Mouse (Mus musculus): Measurements from ENCODE around the gene Epb42. TPM values are rescaled to one million over a fixed set of nuclear protein-coding genes. Genes with fewer than 3 reads are reported as not detected.

Gene Epb42
- polyA plus RNA-seq, 1 experiment, result 0.73 TPM

DNA sequence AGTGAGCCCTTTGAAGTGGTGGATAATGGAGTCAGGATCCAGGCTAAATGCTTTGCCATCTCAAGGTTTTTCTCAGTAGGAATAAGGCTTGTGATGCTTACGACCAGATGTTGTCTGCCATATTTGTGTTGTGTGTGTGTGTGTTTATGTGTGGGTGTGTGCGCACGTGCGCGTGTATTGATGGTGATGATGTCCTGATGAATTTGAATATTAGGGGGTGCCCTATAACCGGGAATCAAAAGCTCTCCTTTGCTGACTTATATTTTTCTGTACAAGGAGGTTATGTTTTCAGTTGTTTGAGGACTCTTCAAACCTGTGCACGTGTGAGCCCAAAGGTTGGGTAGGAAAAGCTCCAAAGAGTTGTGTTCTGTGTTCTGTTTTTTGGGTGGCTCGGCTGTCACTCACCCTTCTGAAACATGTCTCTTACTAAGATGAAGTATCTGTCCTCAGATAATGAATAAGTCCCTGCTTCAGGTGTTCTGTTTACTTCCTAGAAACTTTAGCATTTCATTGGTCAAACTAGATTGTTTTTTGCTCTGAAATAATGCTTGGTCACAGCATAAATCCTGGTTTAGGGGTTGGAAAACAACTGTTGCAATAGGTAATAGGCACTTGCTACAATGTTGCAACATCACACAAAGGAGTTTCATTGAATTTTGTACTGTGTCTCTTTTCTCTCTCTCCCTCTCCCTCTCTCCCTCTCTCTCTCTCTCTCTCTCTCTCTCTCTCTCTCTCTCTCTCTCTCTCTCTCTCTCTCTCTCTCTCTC, 58.8 kb downstream of the Epb42 start:
- no peak for TF ChIP-seq GATA1 (IDR thresholded peaks at IDR 0.05; ENCODE audit: low read length)

DNA sequence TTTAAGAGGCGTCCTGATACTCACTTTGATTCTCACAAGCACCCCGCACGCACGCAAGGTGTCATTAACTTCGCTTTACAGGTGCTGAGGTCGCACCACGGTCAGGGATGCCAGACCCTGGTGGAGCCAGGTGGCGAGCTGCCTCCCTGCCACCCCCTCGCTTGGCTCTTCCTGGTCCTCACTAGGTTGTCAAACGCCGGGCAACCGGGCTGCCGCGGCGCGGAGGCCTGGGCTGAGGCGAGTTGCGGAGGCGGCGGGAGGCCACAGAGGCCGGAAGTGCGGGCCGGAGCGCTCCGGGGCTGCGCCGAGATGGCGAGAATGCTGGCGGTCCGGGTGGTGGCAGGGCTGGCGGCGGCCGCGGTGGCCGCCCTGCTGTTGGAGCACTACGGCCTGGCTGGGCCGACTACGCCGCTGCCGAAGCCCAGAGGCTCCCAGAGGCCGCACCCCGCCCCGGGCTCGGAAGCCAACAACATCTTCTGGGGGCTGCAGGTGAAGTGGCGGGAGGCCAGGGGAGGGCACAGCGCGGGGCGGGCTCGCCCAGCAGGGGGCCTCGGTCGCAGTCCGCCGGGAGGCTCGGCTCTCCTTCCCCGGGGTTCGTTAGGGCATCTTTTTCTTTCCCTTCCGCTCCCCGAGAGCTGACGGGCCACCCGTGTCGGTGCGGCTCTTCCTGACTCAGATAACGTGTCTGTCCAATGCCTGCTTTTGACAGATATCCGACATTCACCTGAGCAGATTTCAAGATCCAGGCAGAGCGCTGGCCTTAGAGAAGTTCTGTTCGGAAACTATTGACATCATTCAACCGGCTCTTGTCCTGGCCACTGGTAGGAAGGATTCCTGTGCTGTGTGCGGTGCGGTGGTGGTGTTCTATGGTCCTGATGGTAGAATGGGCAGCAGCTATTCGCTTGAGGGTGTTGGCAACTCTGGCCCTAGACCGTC, 59.6 kb downstream of the Epb42 start, which contains the start of gene Tmem62:
TSS of gene Tmem62 (plus strand) at position 28 of the 936 bp plus-strand sequence.
- no peak for TF ChIP-seq GATA1 (IDR thresholded peaks at IDR 0.05; ENCODE audit: low read length)

DNA sequence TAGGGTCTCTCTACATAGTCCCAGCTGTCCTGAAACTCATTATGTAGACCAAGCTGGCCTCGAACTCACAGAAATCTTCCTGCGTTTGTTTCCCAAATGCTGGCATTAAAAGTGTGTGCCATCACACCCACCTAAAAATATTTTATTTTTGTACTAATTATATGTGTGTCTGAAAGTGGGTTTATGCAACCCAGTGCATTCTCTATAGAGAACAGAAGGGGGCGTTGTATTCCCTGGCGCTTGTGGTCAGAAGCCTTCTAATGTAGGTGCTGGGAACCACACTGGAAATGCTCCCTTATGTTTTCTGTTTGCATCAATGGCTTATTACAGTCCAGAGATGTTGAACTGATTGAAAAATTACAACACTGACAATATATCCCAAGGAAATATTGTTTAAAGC, 60.6 kb downstream of the Epb42 start:
- no peak for TF ChIP-seq GATA1 (IDR thresholded peaks at IDR 0.05; ENCODE audit: low read length)

DNA sequence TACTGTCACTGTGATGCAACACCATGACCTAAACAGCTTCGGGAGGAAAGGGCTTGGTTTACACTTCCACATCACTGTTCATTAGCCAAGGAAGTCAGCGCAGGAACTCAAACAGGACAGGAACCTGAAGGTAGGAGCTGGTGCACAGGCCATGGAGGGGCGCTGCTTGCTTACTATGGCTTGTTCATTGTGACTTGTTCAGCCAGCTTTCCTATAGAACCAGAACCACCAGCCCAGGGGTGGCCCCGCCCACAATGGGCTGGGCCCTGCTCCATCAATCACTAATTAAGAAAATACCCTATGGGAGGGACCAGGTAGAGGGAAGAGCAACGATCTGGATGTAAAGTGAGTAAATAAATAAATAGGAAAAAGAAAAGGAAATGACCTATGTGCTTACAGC, 63.9 kb downstream of the Epb42 start:
- no peak for TF ChIP-seq GATA1 (IDR thresholded peaks at IDR 0.05; ENCODE audit: low read length)

DNA sequence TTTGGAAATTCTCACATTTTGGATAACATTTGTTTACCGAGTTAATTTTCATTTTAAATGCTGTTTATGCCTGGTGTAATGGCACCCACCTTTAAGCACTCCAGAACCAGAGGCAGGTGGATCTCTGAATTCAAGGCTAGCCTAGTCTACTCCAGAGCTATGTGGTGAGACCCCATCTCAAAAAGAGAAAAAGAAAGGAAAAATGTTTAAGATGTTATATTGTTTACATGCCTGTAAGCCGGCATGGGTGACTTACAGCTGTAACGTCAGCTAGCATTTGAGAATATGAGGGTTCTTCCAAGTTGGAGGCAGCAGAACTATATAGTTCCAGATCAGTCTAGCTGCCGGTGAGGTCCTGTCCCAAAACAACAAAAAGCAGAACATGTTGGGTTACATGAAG, 65.1 kb downstream of the Epb42 start:
- TF ChIP-seq GATA1 (IDR thresholded peaks at IDR 0.05; ENCODE audit: low read length), result no peak

DNA sequence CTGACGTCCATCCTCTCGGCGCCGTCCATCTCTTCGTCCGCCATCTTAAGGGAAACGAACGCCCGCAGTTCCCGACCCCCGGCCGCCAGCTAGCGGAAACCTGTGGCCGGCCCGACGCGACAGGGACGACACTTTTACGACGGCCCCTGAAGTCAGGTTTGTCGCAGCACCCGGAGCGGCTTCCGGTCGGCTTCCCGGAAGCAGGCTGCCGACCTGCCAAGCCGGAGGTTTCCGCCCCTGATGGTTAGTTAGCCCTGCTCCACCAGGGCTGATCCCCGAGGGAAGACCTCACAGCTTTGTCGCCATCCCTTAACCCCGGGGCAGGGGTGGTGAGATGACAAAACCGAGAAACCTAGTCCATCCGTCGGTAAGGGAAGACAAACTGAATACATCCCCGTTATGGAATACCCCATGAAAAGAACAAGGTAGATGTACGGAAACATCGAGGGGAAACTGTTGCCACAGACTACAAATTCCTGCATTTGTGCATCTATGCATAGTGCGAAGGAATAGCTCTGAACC, 66.3 kb downstream of the Epb42 start, which contains the start of gene Ubr1:
TSS of gene Ubr1 (minus strand) at position 157 of the 522 bp plus-strand sequence.
- TF ChIP-seq GATA1 (IDR thresholded peaks at IDR 0.05; ENCODE audit: low read length), result no peak

DNA sequence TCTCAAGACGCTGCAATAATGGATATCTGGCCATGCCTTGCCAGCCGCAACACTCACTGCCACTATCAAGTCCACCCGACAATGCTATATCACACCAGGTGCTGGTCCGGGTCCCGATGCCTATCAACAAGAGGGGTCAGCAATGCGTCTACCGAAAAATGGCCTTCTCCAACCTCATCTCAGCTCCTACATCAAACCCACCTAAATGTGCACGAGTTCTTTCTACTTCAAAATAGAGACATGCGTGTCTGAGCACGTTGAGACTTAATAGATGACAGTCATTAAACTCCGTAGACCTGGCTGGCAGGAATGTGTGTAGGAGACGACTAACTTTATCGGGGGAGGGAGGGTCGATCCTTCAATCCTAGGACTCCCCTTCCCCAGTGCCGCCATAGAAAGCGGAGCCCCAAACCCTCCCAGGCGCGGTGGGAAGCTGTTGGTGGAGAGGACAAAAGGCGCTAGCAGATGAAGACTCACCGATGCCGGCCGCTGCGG, 66.8 kb downstream of the Epb42 start:
- TF ChIP-seq GATA1 (IDR thresholded peaks at IDR 0.05; ENCODE audit: low read length), result no peak

Other genes with a start within 250 kb of the Epb42 start
- 77.4 and 97.3 TPM in 2 replicates for gene Cdan1, start 186.9 kb downstream of the Epb42 start, polyA plus RNA-seq (2012)
- 5.6 and 7.9 TPM in 2 replicates for gene Ttbk2, start 186.5 kb downstream of the Epb42 start, polyA plus RNA-seq (2012)
- 27.1 and 34.7 TPM in 2 replicates for gene Ubr1, start 66.4 kb downstream of the Epb42 start, polyA plus RNA-seq (2012)
- 1.3 and 2.0 TPM in 2 replicates for gene Tmem62, start 60.1 kb downstream of the Epb42 start, polyA plus RNA-seq (2012)
- 7.7 and 13.0 TPM in 2 replicates for gene Ccndbp1, start 28.7 kb downstream of the Epb42 start, polyA plus RNA-seq (2012)
- gene Tgm5, start 48.8 kb upstream of the Epb42 start, polyA plus RNA-seq (2012), result not detected in 2 replicates
- not detected in 2 replicates for gene Tgm7, start 72.7 kb upstream of the Epb42 start, polyA plus RNA-seq (2012)
- gene Adal, start 103.4 kb upstream of the Epb42 start, polyA plus RNA-seq (2012), result 4.1 and 5.7 TPM in 2 replicates
- gene Lcmt2, start 103.6 kb upstream of the Epb42 start, polyA plus RNA-seq (2012), result 12.9 and 14.2 TPM in 2 replicates
- gene Tubgcp4, start 133.6 kb upstream of the Epb42 start, polyA plus RNA-seq (2012), result 17.0 and 25.6 TPM in 2 replicates
- 10.8 and 12.7 TPM in 2 replicates for gene Zscan29, start 134.1 kb upstream of the Epb42 start, polyA plus RNA-seq (2012)
- 19.4 and 21.1 TPM in 2 replicates for gene Trp53bp1, start 234.3 kb upstream of the Epb42 start, polyA plus RNA-seq (2012)

All from G1E-ER4 (cell line).